Mouse (Mus musculus) T-helper 2 cell (primary cell): ENCODE data around the gene Pyy.

Experiments used
- in situ Hi-C: fragments of 300-600 bp; cut with MboI, MseI; formaldehyde crosslinking; loops from one replicate; pipeline ENCODE4 v1.15.1; 2025; ENCODE audit warnings: high pct_unique_total_duplicates

The Pyy gene

GRCm38 (mm10) chr11:102107732-102108131, at the start of gene Pyy:
Pyy (minus strand) TSS chr11:102107832.
- in situ Hi-C loops: no loop called here

GRCm38 (mm10) chr11:102156786-102157089, 49.1 kb upstream of the Pyy start:
- in situ Hi-C loops: no loop called here

DNA sequence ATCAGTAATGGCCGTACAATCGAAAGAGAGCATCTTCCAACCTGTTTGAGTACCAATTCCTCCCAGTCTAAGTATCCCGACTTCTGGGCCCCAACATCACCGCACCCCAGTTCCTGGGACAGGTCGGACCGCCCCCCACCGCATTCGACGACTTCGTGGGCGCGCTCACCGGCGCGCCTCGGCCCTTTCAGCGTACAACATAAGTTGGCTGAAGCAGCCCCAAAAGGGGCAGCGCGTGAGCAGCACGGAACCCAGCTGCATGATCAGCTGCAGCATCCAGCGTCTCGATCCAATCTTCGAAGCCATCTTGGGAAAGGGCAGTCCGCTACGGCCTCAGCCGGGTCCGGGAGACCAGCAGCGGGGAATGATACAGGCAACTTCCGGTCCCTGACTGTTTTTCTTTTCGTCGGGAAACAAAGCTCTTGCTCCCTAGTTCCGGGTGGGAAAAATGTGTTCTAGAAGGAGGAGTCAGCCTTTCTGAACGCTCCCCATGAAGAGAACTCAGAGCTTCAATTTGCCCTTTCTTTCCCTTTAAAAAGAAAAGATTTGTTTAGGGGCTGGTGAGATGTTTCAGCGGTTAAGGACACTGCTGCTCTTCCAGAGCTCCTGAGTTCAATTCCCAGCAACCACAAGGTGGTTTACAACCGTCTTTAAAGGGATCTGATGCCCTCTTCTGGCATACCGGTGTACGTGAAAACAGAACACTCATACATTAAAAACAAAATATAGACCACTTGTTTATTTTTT, 48.6 kb upstream of the Pyy start, which contains the start of gene Tmem101:
Gene Tmem101, minus strand, starts transcription at position 366 of the 747 bp plus-strand sequence.
- in situ Hi-C loops: no loop called here

GRCm38 (mm10) chr11:102147213-102147989, 39.8 kb upstream of the Pyy start:
- in situ Hi-C loops: no loop called here

GRCm38 (mm10) chr11:102146531-102146930, 38.9 kb upstream of the Pyy start:
- in situ Hi-C loops: no loop called here

- in situ Hi-C loops: no loop called here
Measured at GRCm38 (mm10) chr11:102146005-102146404, 38.4 kb upstream of the Pyy start.

DNA sequence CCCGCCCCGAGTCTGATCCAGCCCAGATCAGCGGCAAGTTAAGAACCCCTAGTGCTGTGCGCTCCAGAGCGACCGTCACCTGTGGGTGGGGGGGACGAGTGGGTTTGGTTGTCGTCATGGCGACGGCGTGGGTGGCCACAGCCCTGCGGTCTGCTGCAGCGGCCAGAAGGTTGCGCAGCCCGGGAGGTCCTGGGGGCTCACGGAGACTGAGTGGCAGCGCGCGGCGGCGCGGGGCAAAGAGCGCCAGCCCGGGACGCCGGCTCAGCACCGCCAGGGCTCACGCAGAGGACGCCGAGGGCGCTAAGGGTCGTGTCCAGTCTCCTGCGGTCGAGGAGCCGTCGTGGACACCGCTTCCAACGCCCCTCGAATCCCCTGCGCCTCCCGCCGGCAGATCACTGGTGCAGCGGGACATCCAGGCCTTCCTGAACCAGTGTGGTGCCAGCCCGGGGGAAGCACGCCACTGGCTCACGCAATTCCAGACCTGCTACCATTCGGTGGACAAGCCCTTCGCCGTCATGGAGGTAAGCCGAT, 37.9 kb upstream of the Pyy start, which contains the start of gene Nags:
Gene Nags, plus strand, starts transcription at position 43 of the 531 bp plus-strand sequence.
- in situ Hi-C loops: no loop called here

GRCm38 (mm10) chr11:102144957-102145470, 37.4 kb upstream of the Pyy start:
- in situ Hi-C loops: no loop called here

DNA sequence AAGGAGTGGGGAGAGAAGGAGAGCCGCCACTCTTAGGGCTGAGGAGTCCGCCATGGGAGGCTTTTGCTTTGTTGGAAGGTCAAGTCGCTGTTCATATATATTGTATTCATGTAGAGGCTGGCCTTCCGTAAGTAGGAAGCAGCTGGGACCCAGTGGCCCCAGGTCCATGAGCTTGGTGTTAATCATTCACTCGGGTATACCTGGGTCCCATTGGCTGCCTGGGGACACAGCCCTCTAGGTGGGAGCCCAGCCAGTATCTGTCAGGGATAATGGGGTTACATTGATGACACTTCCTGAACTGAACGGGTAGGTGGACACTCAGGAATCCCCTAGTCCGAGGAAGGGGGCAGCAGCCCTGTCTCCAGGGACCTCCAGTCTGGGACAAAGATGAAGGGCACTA, 34.7 kb upstream of the Pyy start:
- in situ Hi-C loops: no loop called here

DNA sequence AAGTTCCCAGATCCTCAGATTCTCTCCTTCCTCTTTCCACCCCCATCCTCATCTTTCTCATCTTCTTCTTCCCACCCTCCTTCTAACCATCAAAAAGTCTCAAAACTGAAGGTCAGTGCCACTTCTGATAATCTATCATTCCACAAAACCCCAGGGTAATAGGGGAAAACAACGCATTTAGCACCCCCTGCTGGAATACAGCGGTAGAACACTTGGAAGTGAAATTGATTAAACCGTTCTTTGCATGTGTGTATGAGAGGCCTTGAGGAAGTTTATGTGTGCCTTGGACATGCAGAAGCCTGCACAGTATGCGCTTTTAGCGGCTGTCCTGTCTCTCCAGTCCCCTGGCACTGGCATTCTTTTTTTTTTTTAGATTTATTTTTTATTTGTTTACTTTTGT, 32.9 kb upstream of the Pyy start:
- in situ Hi-C loops: no loop called here

GRCm38 (mm10) chr11:102138447-102138740, 30.8 kb upstream of the Pyy start:
- in situ Hi-C loops: loop anchor here (5.0 kb wide), 1 partner anchor 76 kb away; no protein-coding TSS in a partner anchor

- in situ Hi-C loops: loop anchor here (5.0 kb wide), 1 partner anchor 76 kb away; no protein-coding TSS in a partner anchor
Measured at GRCm38 (mm10) chr11:102137625-102138446, 30.2 kb upstream of the Pyy start.

DNA sequence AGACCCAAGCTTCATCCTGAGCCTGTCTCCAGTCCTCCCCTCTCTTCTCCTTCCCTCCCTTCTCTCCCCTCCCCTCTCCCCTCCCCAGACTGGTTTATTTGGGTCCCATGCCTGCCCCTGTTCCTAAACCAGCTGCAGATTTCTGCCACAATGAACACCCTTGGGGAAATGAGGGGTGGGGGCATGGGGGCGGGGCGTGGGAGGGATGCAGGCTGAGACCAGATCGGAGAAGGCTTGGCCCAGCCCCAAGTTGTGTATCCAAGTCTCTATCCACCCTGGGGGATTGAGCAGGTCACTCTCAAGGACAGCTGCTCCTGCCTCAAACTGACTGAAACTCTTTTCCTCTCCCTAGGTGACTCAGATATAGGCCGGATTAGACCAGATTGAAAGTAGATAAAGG, 26.9 kb upstream of the Pyy start:
- in situ Hi-C loops: no loop called here

DNA sequence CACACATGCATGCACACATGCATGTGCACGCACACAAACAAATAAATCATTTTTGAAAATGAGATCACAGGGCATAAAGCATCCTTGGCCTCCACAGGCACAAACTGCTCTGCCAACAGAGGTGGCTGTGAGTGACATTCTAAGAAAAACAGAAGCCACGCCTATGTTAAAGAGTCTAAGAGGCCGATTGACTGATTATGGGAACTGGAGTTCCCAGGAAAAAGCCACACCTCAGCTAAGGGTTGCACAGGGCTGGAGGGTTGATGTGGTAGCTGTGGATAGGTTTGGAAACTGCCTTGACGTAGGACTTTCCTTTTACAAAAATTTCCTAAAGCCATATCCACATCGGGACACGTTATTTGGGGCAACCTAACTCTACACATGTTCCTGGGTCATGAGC, 9.8 kb upstream of the Pyy start:
- in situ Hi-C loops: no loop called here

DNA sequence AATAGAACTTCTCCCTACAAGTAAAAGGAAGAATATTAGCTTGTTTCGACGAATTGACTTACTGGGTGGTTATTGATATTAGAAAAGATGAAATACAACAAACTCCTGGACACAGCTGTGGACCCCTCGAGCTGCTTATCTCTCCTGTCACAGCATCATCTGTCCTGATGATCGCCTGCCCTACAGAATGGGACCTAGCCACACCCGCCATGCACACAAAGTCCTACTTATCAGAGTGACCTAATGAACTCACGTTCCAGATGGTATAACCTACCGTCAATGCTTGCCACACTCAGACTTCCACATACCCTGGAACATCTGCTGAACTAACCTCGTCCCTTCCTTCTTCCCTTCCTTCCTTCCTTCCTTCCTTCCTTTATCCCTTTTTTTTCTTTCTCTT, 8.6 kb upstream of the Pyy start:
- in situ Hi-C loops: no loop called here

DNA sequence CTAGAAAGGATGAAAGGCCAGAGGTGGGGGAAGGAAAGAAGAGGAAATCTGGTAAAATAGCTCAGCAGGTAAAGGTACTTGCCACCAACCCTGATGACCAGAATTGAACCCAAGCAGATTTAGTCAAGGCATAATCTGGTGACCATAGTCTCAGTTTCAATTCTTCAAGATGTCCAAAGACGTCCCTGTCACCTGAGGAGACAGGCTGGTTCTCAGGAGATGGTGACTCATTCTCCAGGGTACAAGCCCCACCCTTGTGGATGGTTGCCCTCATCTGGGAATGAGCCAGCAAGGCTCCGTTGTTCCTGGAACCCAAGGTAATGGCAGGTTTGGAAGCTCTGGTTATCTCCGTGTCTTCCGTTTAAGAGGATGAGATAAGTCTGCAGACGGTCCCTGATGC, 3.9 kb upstream of the Pyy start:
- in situ Hi-C loops: no loop called here

DNA sequence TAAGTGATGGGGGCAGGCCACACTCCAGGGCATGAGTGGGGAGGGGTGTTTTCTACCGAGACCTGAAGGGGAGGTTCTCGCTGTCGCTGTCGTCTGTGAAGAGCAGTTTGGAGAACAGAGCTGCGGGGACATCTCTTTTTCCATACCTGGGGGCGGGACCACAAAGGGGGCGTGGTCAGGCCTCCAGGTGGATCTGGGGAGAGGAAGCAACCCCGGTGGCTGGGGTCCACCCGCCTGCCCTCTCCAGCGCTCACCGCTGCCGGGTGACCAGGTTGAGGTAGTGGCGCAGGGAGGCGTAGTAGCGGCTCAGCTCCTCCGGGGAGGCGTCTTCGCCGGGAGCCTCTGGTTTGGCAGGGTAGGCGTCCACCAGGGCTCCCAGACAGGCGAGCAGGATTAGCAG, 721 bp downstream of the Pyy start:
- in situ Hi-C loops: no loop called here

DNA sequence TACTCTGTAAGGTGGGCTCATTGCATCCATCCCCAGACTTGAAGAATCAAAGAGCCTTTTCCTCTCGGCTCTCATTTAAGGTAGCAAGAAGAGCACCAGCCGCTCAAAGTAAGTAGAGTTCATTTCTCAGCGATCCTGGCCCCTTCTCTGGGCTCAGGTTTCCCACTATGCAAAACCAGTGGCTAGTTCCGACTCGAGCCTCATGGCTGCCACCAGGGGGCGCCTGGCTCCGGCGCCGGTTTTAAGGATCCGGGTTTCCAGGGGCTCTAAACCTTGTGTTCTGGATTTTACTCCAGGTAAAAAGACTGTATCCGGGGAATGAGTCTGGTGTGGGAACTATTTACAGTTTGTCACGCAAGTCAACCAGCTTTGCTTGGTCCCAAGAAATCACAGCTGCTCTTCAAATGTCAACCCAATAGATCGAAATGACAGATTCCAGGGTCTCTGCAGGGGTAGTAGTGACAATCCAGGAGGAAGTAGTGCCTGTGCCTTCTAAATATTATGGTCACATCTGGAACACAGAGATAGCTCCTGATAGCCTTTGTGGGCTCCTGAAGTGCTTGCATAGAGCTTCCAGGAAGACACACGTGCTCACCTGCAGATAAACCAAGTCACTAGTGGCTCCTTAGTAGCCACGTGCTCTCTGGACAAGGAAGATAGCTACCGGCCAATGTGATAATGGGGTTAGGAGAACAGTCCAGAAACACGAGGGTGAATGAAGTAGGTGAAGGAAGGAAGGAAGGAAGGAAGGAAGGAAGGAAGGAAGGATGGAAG, 5.0 kb downstream of the Pyy start:
- in situ Hi-C loops: no loop called here

DNA sequence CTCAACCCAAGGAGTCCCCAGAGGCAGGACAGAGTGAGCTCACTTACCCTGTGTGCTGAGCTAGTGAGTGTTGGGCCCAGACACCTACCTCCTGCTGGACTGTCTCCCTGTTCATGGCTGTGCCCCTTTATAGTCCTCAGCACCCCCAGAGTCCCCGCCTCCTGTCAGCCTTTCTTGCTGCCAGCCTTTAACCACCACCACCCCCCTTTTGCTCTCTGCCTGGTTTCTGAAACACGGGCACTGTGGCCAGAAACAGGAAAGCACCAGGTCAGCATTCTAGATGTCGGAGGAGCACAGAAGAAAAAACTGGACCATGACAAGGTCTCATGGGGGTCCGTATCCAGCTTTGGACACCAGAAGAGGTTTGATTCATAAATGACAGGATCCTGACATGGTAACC, 6.4 kb downstream of the Pyy start, which contains the start of gene Ppy:
Gene Ppy, minus strand, starts transcription at position 101 of the 400 bp plus-strand sequence.
- in situ Hi-C loops: no loop called here

GRCm38 (mm10) chr11:102096887-102097391, 10.7 kb downstream of the Pyy start:
- in situ Hi-C loops: no loop called here

GRCm38 (mm10) chr11:102096446-102096845, 11.2 kb downstream of the Pyy start:
- in situ Hi-C loops: no loop called here
